ENCODE assay signal across 11 mouse cellular contexts in the genomic region with DNA sequence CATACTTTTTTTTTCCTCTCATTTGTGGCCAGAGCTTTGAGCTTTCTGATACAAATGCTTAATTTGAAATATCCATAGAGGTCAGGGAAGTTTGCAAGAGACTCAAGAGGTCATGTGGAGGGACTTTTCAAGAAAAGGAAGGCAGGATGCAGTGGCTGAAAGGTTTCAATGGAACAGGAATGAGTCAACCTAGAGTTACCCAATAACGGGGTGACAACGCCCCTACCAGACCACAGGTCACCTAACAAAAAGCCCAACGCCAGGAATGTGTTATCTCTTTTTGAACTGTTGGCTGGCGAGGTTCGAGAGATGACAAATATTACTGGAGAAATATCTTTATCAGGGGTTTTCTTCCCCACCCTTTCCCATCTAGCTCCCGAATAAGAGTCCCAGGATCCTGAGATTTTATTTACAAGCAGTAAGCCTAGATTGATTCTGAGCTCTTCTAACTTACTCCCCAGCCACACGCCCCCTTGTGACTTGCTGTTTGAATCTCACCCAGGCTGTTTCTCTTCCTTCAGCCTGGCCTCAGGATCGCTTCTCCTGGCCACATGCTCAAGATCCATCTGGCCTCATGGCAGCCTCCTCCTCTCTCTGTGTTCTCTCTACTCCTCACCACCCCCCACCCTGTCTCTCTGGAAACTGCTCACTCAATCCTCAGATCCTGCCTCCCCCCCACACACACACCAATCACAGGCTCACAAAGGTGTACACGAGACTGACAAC. TPM values are rescaled to one million over a fixed set of nuclear protein-coding genes. Genes with fewer than 3 reads are reported as not detected.
DNase-seq lines count a peak whose midpoint lies in the region; ATAC-seq and TF ChIP-seq lines count a peak whose summit lies in the region.
"Had no signal": no experiment of that assay in that cellular context is flagged by ENCODE, and none has a peak within 500 bp of the region (broad histone marks: within the 10 kb centered on the region; RNA-seq: fewer than 3 reads in every experiment).

No protein-coding gene starts in this region.

- DNase-seq in heart, postnatal 14 days: peak; percentile 30 to 31
- peak; percentile 24 for DNase-seq in midbrain, postnatal 0 days (ENCODE audit: low spot score)
- DNase-seq in splenic B cell, adult 2 months (ENCODE audit: low read depth, low spot score): peak; percentile 6
- no peak for DNase-seq in right cerebral cortex, postnatal 25 days
- DNase-seq: kidney, adult 8-10 months had no signal

- H3K4me1 ChIP-seq in heart, embryonic 11.5 days (ENCODE audit: control insufficient read depth, insufficient read depth, low read length): peaks cover 12% of the 10 kb centered on the region; the same call in 1 of the 2 replicates
- no peaks in the 10 kb centered on the region for H3K4me1 ChIP-seq in midbrain, postnatal 0 days (ENCODE audit: insufficient read depth, low read length)
- no peaks in the 10 kb centered on the region for H3K4me1 ChIP-seq in midbrain, embryonic 15.5 days
- no peaks in the 10 kb centered on the region; the same call in 1 of the 2 replicates for H3K4me1 ChIP-seq in bone marrow, adult 2 months (ENCODE audit: control insufficient read depth, insufficient read depth, low read length)
- H3K4me1 ChIP-seq in hindbrain, embryonic 16.5 days (ENCODE audit: control insufficient read depth, insufficient read depth, low read depth, low read length): no peaks in the 10 kb centered on the region

- H3K4me3 ChIP-seq in heart, embryonic 11.5 days (ENCODE audit: low read depth, low read length): no peak overlapping the region
- H3K4me3 ChIP-seq in midbrain, postnatal 0 days (ENCODE audit: low read depth, low read length): no peak overlapping the region
- no peak overlapping the region for H3K4me3 ChIP-seq in midbrain, embryonic 15.5 days
- no peak overlapping the region for H3K4me3 ChIP-seq in bone marrow, adult 2 months (replicated peaks; ENCODE audit: control insufficient read depth, low read depth, low read length)
- H3K4me3 ChIP-seq in hindbrain, embryonic 16.5 days (ENCODE audit: low read length): no peak overlapping the region

- no peak for ATAC-seq in heart, embryonic 11.5 days (replicated peaks; ENCODE audit: insufficient number of reproducible peaks, low FRiP score, low TSS enrichment)
- ATAC-seq in midbrain, postnatal 0 days (ENCODE audit: low FRiP score): no peak
- no peak for ATAC-seq in midbrain, embryonic 15.5 days (replicated peaks)
- ATAC-seq in hindbrain, embryonic 16.5 days: no peak

- no peak overlapping the region for H3K27ac ChIP-seq in heart, embryonic 11.5 days (ENCODE audit: low read depth, low read length)
- H3K27ac ChIP-seq in midbrain, postnatal 0 days (ENCODE audit: low read depth, low read length): no peak overlapping the region
- no peak overlapping the region for H3K27ac ChIP-seq in midbrain, embryonic 15.5 days
- no peak overlapping the region for H3K27ac ChIP-seq in bone marrow, adult 2 months (ENCODE audit: control insufficient read depth, insufficient read depth, low read depth, low read length, poor library complexity)
- no peak overlapping the region for H3K27ac ChIP-seq in hindbrain, embryonic 16.5 days (ENCODE audit: low read depth, low read length)
- H3K27ac ChIP-seq: liver, embryonic 14.5 days had no signal

- no peak overlapping the region for H3K9ac ChIP-seq in heart, embryonic 11.5 days (ENCODE audit: low read depth, low read length)
- no peak overlapping the region for H3K9ac ChIP-seq in midbrain, postnatal 0 days (replicated peaks; ENCODE audit: low read length, poor library complexity, severe bottlenecking)
- no peak overlapping the region for H3K9ac ChIP-seq in midbrain, embryonic 15.5 days
- no peak overlapping the region for H3K9ac ChIP-seq in hindbrain, embryonic 16.5 days (ENCODE audit: low read depth, low read length)
- H3K9ac ChIP-seq: liver, embryonic 14.5 days had no signal

- no peaks in the 10 kb centered on the region for H3K36me3 ChIP-seq in heart, embryonic 11.5 days (ENCODE audit: control insufficient read depth, insufficient read depth, low read length)
- no peaks in the 10 kb centered on the region for H3K36me3 ChIP-seq in midbrain, postnatal 0 days (ENCODE audit: insufficient read depth, low read length)
- no peaks in the 10 kb centered on the region for H3K36me3 ChIP-seq in midbrain, embryonic 15.5 days (replicated peaks)
- no peaks in the 10 kb centered on the region for H3K36me3 ChIP-seq in splenic B cell, adult 2 months (ENCODE audit: control insufficient read depth, insufficient read depth, low read length, poor library complexity, severe bottlenecking)
- no peaks in the 10 kb centered on the region for H3K36me3 ChIP-seq in hindbrain, embryonic 16.5 days (ENCODE audit: control insufficient read depth, insufficient read depth, low read length)

- no peaks in the 10 kb centered on the region for H3K27me3 ChIP-seq in heart, embryonic 11.5 days (ENCODE audit: control insufficient read depth, insufficient read depth, low read length)
- H3K27me3 ChIP-seq in midbrain, postnatal 0 days (ENCODE audit: insufficient read depth, low read length): no peaks in the 10 kb centered on the region
- no peaks in the 10 kb centered on the region for H3K27me3 ChIP-seq in midbrain, embryonic 15.5 days (replicated peaks)
- no peaks in the 10 kb centered on the region for H3K27me3 ChIP-seq in splenic B cell, adult 2 months (ENCODE audit: control insufficient read depth, insufficient read depth, low read length, poor library complexity, severe bottlenecking)
- H3K27me3 ChIP-seq in hindbrain, embryonic 16.5 days (replicated peaks; ENCODE audit: control insufficient read depth, insufficient read depth, low read length): no peaks in the 10 kb centered on the region

- H3K9me3 ChIP-seq in heart, embryonic 11.5 days (replicated peaks; ENCODE audit: control insufficient read depth, low read length): no peaks in the 10 kb centered on the region
- no peaks in the 10 kb centered on the region for H3K9me3 ChIP-seq in midbrain, postnatal 0 days (ENCODE audit: low read length)
- H3K9me3 ChIP-seq in midbrain, embryonic 15.5 days: no peaks in the 10 kb centered on the region
- H3K9me3 ChIP-seq in hindbrain, embryonic 16.5 days (ENCODE audit: control insufficient read depth, low read length): no peaks in the 10 kb centered on the region

- TF ChIP-seq POLR2A in bone marrow, adult 2 months (IDR thresholded peaks at IDR 0.05; ENCODE audit: borderline replicate concordance, control insufficient read depth, low read depth, low read length): no peak

- H3K4me2 ChIP-seq in heart, embryonic 11.5 days: no peak overlapping the region
- H3K4me2 ChIP-seq in midbrain, postnatal 0 days (ENCODE audit: low read depth, low read length, poor library complexity, severe bottlenecking): no peak overlapping the region
- no peak overlapping the region for H3K4me2 ChIP-seq in midbrain, embryonic 15.5 days
- no peak overlapping the region for H3K4me2 ChIP-seq in hindbrain, embryonic 16.5 days (ENCODE audit: low read length)

- intact Hi-C loops in heart, postnatal 14 days (cut with DNase I): no loop called here

- WGBS in heart, embryonic 11.5 days (ENCODE audit: insufficient replicate concordance): 55% methylated on average over 9 of the region's 9 CpGs
- 74% methylated on average over 9 of the region's 9 CpGs for WGBS in midbrain, postnatal 0 days
- WGBS in midbrain, embryonic 15.5 days: 69% methylated on average over 9 of the region's 9 CpGs
- 46% methylated on average over 9 of the region's 9 CpGs for WGBS in bone marrow, adult 2 months
- 73% methylated on average over 9 of the region's 9 CpGs for WGBS in hindbrain, embryonic 16.5 days

- TF ChIP-seq CTCF in midbrain, postnatal 0 days (IDR thresholded peaks at IDR 0.05): no peak
- TF ChIP-seq CTCF in bone marrow, adult 2 months (IDR thresholded peaks at IDR 0.05; ENCODE audit: control insufficient read depth, insufficient read depth, low read length): 0 out of 2 replicates have a peak, but pooled peaks have one; percentile 11

RNA-seq across cellular contexts. Expression of gene Aldh3a1, which starts 13.0 kb away (rescaled TPM):
- 1 to 10 TPM in 1 of 2 experiments, under 1 TPM in 1; 0.41 to 2.2 TPM for total RNA-seq in heart, postnatal 14 days (2021)
- polyA plus RNA-seq in heart, embryonic 11.5 days (2014; fragmentation: Nextera tagmentation; extraction: Ambion mirVana): not detected in 2 replicates
- total RNA-seq in midbrain, postnatal 0 days (2014; rRNA removed): 0.11 and 1.3 TPM in 2 replicates
- 0.83 and 0.91 TPM in 2 replicates for polyA plus RNA-seq in midbrain, postnatal 0 days (2015; fragmentation: Nextera tagmentation; extraction: Ambion mirVana)
- polyA plus RNA-seq in midbrain, embryonic 15.5 days (2015; fragmentation: Nextera tagmentation; extraction: Ambion mirVana): 0.19 TPM in 1 of 2 replicates, not detected in the other
- 1.7 TPM in 1 of 2 replicates, not detected in the other for polyA plus RNA-seq in bone marrow, adult 2 months (2011; ENCODE audit: insufficient read depth, insufficient read length, low replicate concordance, missing spikeins)
- polyA plus RNA-seq in hindbrain, embryonic 16.5 days (2015; fragmentation: Nextera tagmentation; extraction: Ambion mirVana): 0.40 and 0.41 TPM in 2 replicates
- polyA plus RNA-seq: embryonic facial prominence, embryonic 11.5 days had no signal

RNA-seq across cellular contexts. Expression of gene Usp22, which starts 45.5 kb away (rescaled TPM):
- total RNA-seq in heart, postnatal 14 days (2021): 10 to 100 TPM; 37.6 to 38.9 TPM
- 95.0 and 111 TPM in 2 replicates for polyA plus RNA-seq in heart, embryonic 11.5 days (2014; fragmentation: Nextera tagmentation; extraction: Ambion mirVana)
- total RNA-seq in midbrain, postnatal 0 days (2014; rRNA removed): 637 and 644 TPM in 2 replicates
- 340 and 355 TPM in 2 replicates for polyA plus RNA-seq in midbrain, postnatal 0 days (2015; fragmentation: Nextera tagmentation; extraction: Ambion mirVana)
- 442 and 456 TPM in 2 replicates for polyA plus RNA-seq in midbrain, embryonic 15.5 days (2015; fragmentation: Nextera tagmentation; extraction: Ambion mirVana)
- 4.0 and 14.2 TPM in 2 replicates for polyA plus RNA-seq in bone marrow, adult 2 months (2011; ENCODE audit: insufficient read depth, insufficient read length, low replicate concordance, missing spikeins)
- polyA plus RNA-seq in hindbrain, embryonic 16.5 days (2015; fragmentation: Nextera tagmentation; extraction: Ambion mirVana): 341 and 401 TPM in 2 replicates

RNA-seq across cellular contexts. Expression of gene Aldh3a2, which starts 46.9 kb away (rescaled TPM):
- 10 to 100 TPM; 37.3 to 38.4 TPM for total RNA-seq in heart, postnatal 14 days (2021)
- 26.1 and 33.5 TPM in 2 replicates for polyA plus RNA-seq in heart, embryonic 11.5 days (2014; fragmentation: Nextera tagmentation; extraction: Ambion mirVana)
- 38.4 and 49.3 TPM in 2 replicates for total RNA-seq in midbrain, postnatal 0 days (2014; rRNA removed)
- 33.6 and 33.9 TPM in 2 replicates for polyA plus RNA-seq in midbrain, postnatal 0 days (2015; fragmentation: Nextera tagmentation; extraction: Ambion mirVana)
- polyA plus RNA-seq in midbrain, embryonic 15.5 days (2015; fragmentation: Nextera tagmentation; extraction: Ambion mirVana): 27.0 and 27.3 TPM in 2 replicates
- polyA plus RNA-seq in bone marrow, adult 2 months (2011; ENCODE audit: insufficient read depth, insufficient read length, low replicate concordance, missing spikeins): 7.2 and 18.9 TPM in 2 replicates
- 35.8 TPM in 2 replicates for polyA plus RNA-seq in hindbrain, embryonic 16.5 days (2015; fragmentation: Nextera tagmentation; extraction: Ambion mirVana)
